Mouse (Mus musculus): ENCODE data around the gene Hcls1.

GRCm38 (mm10) chr16:36921980-36922379 is 12.8 kb upstream of the Hcls1 start:
- TF ChIP-seq CTCF (IDR thresholded peaks at IDR 0.05; ENCODE audit: low read depth) (no peak), EP300 (IDR thresholded peaks at IDR 0.05; ENCODE audit: low read depth) (no peak)

Measured in heart, postnatal 0 days (tissue).